Mouse (Mus musculus) cortical plate, adult 2 months (tissue): ENCODE results near the gene Nol6.

Experiments used
- CTCF ChIP-seq: fragments of 200-500 bp; IDR thresholded peaks from 2 replicates; pipeline ENCODE4 v1.5.1; 2011; ENCODE audit warnings: mild to moderate bottlenecking, control low read depth, low read length; ENCODE audit not compliant: insufficient read depth; ENCODE audit errors: extremely low read depth
- POLR2A ChIP-seq: fragments of 200-500 bp; IDR thresholded peaks from 2 replicates; pipeline ENCODE4 v1.6.1; 2011; ENCODE audit warnings: mild to moderate bottlenecking, low read length, control low read depth; ENCODE audit not compliant: insufficient read depth; ENCODE audit errors: extremely low read depth

DNA sequence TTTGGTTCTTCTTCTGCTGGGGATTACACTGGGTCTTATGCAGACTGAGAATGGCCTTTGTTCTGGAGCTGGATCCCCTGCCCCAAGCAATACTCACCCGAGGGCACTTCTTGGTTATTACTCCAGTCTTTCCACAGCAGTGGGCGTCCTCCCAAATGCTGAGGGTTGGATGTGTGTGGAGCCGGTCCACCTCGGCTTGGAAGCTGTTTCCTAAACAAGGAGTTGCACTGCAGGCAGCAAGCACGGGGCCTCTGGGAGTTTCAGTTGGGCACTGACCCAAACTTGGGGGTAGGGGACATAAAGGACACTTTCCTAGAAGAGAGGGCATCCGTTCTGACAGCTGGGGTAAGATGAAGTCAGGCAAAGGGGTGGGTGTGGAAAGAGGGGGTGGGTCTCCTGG, 49.8 kb downstream of the Nol6 start:
- TF ChIP-seq CTCF (no peak), POLR2A (no peak)
